Mouse (Mus musculus) MEL (cell line): ENCODE data around the gene Mtss1l. TPM values are rescaled to one million over a fixed set of nuclear protein-coding genes. Genes with fewer than 3 reads are reported as not detected.

Experiments used
- DNase-seq: peaks from one replicate; pipeline ENCODE4 v3.0.0; 2011; ENCODE audit warnings: low read depth, low spot score
- H3K27ac ChIP-seq: 2 replicates; pipeline ENCODE4 v1.5.1; 2012; ENCODE audit warnings: low read depth, mild to moderate bottlenecking, control low read depth, low read length, moderate library complexity; ENCODE audit not compliant: control insufficient read depth
- H3K27me3 ChIP-seq, 2 experiments: fragments of 150-350 bp in 1 of 2; sonication (generic) in 1 of 2; 2 replicates each; pipeline ENCODE4 v1.6.1; 2012; ENCODE audit warnings: low read length in 2 of 2, mild to moderate bottlenecking in 2 of 2, improper control_type of control experiment in 1 of 2, moderate library complexity in 1 of 2; ENCODE audit not compliant: insufficient read depth in 2 of 2, control insufficient read depth in 1 of 2
- H3K36me3 ChIP-seq, 2 experiments: 2 replicates each; pipeline ENCODE4 v1.6.1; 2012 to 2014; ENCODE audit warnings: low read length in 2 of 2, improper control_type of control experiment in 1 of 2, inconsistent platforms in 1 of 2, mild to moderate bottlenecking in 1 of 2; ENCODE audit not compliant: insufficient read depth in 2 of 2, control insufficient read depth in 1 of 2
- H3K4me1 ChIP-seq, 2 experiments: fragments of 150-350 bp in 1 of 2; sonication (generic) in 1 of 2; 2 replicates each; pipeline ENCODE4 v1.6.1; 2012; ENCODE audit warnings: low read length in 2 of 2, improper control_type of control experiment in 1 of 2, mild to moderate bottlenecking in 1 of 2; ENCODE audit not compliant: insufficient read depth in 2 of 2, control insufficient read depth in 1 of 2
- H3K4me3 ChIP-seq, 2 experiments: fragments of 150-350 bp in 1 of 2; sonication (generic) in 1 of 2; 2 replicates each; pipeline ENCODE4 v1.5.1; 2012; ENCODE audit warnings: low read depth in 2 of 2, low read length in 2 of 2, mild to moderate bottlenecking in 2 of 2, moderate library complexity in 2 of 2, control low read depth in 1 of 2, improper control_type of control experiment in 1 of 2; ENCODE audit not compliant: control insufficient read depth in 1 of 2, insufficient read depth in 1 of 2
- H3K79me2 ChIP-seq: 2 replicates; pipeline ENCODE4 v1.6.1; 2012; ENCODE audit warnings: mild to moderate bottlenecking, low read length, moderate library complexity; ENCODE audit not compliant: control insufficient read depth, poor library complexity, insufficient read depth
- H3K9ac ChIP-seq: 2 replicates; pipeline ENCODE4 v1.6.1; 2012; ENCODE audit warnings: low read depth, mild to moderate bottlenecking, control low read depth, low read length, moderate library complexity; ENCODE audit not compliant: control insufficient read depth, poor library complexity, severe bottlenecking
- H3K9me3 ChIP-seq: fragments of 150-350 bp; sonication (generic); replicated peaks from 2 replicates; pipeline ENCODE4 v1.6.1; 2012; ENCODE audit warnings: mild to moderate bottlenecking, low read length, improper control_type of control experiment, moderate library complexity; ENCODE audit not compliant: insufficient read depth
- CHD1 ChIP-seq: IDR thresholded peaks from 2 replicates; pipeline ENCODE4 v1.6.1; 2012; ENCODE audit warnings: low read depth, mild to moderate bottlenecking, inconsistent platforms, low read length, improper control_type of control experiment
- CHD2 ChIP-seq: IDR thresholded peaks from 2 replicates; pipeline ENCODE4 v1.6.1; 2011; ENCODE audit warnings: low read length, improper control_type of control experiment
- E2F4 ChIP-seq: IDR thresholded peaks from 2 replicates; pipeline ENCODE4 v1.6.1; 2011; ENCODE audit warnings: low read depth, low read length, improper control_type of control experiment, borderline replicate concordance
- EP300 ChIP-seq, 2 experiments: IDR thresholded peaks; 2 replicates each; pipeline ENCODE4 v1.6.1; 2011; ENCODE audit warnings: improper control_type of control experiment in 2 of 2, low read length in 2 of 2, low read depth in 1 of 2, mild to moderate bottlenecking in 1 of 2
- GATA1 ChIP-seq: IDR thresholded peaks from 2 replicates; pipeline ENCODE4 v1.6.1; 2011; ENCODE audit warnings: low read depth, low read length, improper control_type of control experiment
- HCFC1 ChIP-seq: IDR thresholded peaks from 2 replicates; pipeline ENCODE4 v1.6.1; 2012; ENCODE audit warnings: low read depth, mild to moderate bottlenecking, inconsistent platforms, low read length, improper control_type of control experiment, moderate library complexity
- JUND ChIP-seq: IDR thresholded peaks from 2 replicates; pipeline ENCODE4 v1.6.1; 2011; ENCODE audit warnings: low read depth, mild to moderate bottlenecking, improper control_type of control experiment, low read length
- MAX ChIP-seq: IDR thresholded peaks from 2 replicates; pipeline ENCODE4 v1.6.1; 2011; ENCODE audit warnings: low read length, improper control_type of control experiment
- MEF2A ChIP-seq: IDR thresholded peaks from 2 replicates; pipeline ENCODE4 v1.6.1; 2014; ENCODE audit warnings: low read depth, mild to moderate bottlenecking, inconsistent platforms, low read length, improper control_type of control experiment; ENCODE audit not compliant: poor library complexity, insufficient replicate concordance, severe bottlenecking; ENCODE audit errors: extremely low read depth
- MYB ChIP-seq: IDR thresholded peaks from 2 replicates; pipeline ENCODE4 v1.6.1; 2011; ENCODE audit warnings: mild to moderate bottlenecking, low read depth, low read length, improper control_type of control experiment
- NRF1 ChIP-seq: IDR thresholded peaks from 2 replicates; pipeline ENCODE4 v1.6.1; 2014; ENCODE audit warnings: low read depth, mild to moderate bottlenecking, inconsistent platforms, low read length, improper control_type of control experiment, moderate library complexity; ENCODE audit not compliant: poor library complexity, insufficient read depth, severe bottlenecking
- RCOR1 ChIP-seq: IDR thresholded peaks from 2 replicates; pipeline ENCODE4 v1.6.1; 2012; ENCODE audit warnings: low read depth, mild to moderate bottlenecking, inconsistent platforms, low read length, improper control_type of control experiment
- SMC3 ChIP-seq: IDR thresholded peaks from 2 replicates; pipeline ENCODE4 v1.6.1; 2011; ENCODE audit warnings: low read depth, low read length, improper control_type of control experiment
- TCF12 ChIP-seq: IDR thresholded peaks from 2 replicates; pipeline ENCODE4 v1.6.1; 2014; ENCODE audit warnings: low read depth, mild to moderate bottlenecking, inconsistent platforms, low read length, improper control_type of control experiment, moderate library complexity
- USF1 ChIP-seq: IDR thresholded peaks from 2 replicates; pipeline ENCODE4 v1.6.1; 2014; ENCODE audit warnings: low read depth, mild to moderate bottlenecking, inconsistent platforms, low read length, improper control_type of control experiment, moderate library complexity
- USF2 ChIP-seq, 2 experiments: IDR thresholded peaks; 2 replicates each; pipeline ENCODE4 v1.6.1; 2011 to 2012; ENCODE audit warnings: improper control_type of control experiment in 2 of 2, low read length in 2 of 2, borderline replicate concordance in 1 of 2, inconsistent platforms in 1 of 2, low read depth in 1 of 2, mild to moderate bottlenecking in 1 of 2; ENCODE audit not compliant: insufficient read depth in 1 of 2
- ZKSCAN1 ChIP-seq: IDR thresholded peaks from 2 replicates; pipeline ENCODE4 v1.6.1; 2012; ENCODE audit warnings: low read depth, mild to moderate bottlenecking, inconsistent platforms, low read length, improper control_type of control experiment, moderate library complexity
- polyA plus RNA-seq, 2 experiments: library from polyadenylated mRNA; stranded (reverse) in 1 of 2; unstranded in 1 of 2; fragments of >175 nt in 1 of 2; fragments of >200 nt in 1 of 2; gene quantifications; 2 replicates each; pipeline versions ENCODE4 v1.2.1 to v1.2.4; 2012; ENCODE audit warnings: low replicate concordance in 2 of 2, low read depth in 1 of 2; ENCODE audit not compliant: insufficient read length in 2 of 2, insufficient read depth in 1 of 2, missing spikeins in 1 of 2
- total RNA-seq: library from RNA; depleted of rRNA; stranded (reverse); fragments of 300-350 nt; gene quantifications from 2 replicates; pipeline ENCODE4 v1.2.3, GENCODE M21; 2012

Mtss1l gene
- total and polyA plus RNA-seq, 3 experiments, result 1.2 to 4.3 TPM; not detected in 1

DNA sequence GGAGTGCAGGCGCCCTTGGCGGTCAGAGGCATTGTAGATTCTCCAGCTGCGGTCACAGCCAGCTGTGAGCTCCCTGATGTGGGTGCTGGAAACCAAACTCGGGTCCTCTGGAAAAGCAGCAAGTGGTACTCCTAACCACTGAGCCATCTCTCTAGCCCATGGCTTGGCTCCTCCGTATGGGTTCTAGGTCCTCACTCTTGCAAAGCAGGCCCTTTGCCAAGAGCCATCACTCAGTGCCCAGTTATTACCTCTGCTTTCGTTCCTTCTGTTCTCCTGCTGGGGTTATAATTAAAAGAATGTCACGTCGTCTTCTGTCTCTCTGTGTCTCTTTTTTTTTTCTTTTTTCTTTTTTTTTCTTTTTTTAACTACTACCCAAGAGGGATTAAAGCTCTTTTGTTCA lies 11.8 kb downstream of the Mtss1l start:
- no peaks in the 10 kb centered on the region for H3K27me3 ChIP-seq
- DNase-seq, result no peak
- TF ChIP-seq JUND (no peak), MYB (no peak), CHD1 (no peak), NRF1 (no peak), EP300 (IDR thresholded peaks at IDR 0.05; ENCODE audit: low read depth in 1 of 2, low read length in 2 of 2) (no peak), SMC3 (no peak), RCOR1 (no peak), CHD2 (no peak), HCFC1 (no peak), USF1 (no peak), USF2 (IDR thresholded peaks at IDR 0.05; ENCODE audit: borderline replicate concordance in 1 of 2, insufficient read depth in 1 of 2, low read depth in 1 of 2, low read length in 2 of 2) (no peak), ZKSCAN1 (no peak), MAX (no peak), GATA1 (no peak)
- H3K4me1 ChIP-seq, result no peaks in the 10 kb centered on the region
- no peaks in the 10 kb centered on the region for H3K36me3 ChIP-seq
- no peak overlapping the region for H3K9ac ChIP-seq
- H3K27ac ChIP-seq, result no peak overlapping the region
- no peaks in the 10 kb centered on the region for H3K79me2 ChIP-seq
- H3K4me3 ChIP-seq, result no peak overlapping the region
- no peaks in the 10 kb centered on the region for H3K9me3 ChIP-seq

DNA sequence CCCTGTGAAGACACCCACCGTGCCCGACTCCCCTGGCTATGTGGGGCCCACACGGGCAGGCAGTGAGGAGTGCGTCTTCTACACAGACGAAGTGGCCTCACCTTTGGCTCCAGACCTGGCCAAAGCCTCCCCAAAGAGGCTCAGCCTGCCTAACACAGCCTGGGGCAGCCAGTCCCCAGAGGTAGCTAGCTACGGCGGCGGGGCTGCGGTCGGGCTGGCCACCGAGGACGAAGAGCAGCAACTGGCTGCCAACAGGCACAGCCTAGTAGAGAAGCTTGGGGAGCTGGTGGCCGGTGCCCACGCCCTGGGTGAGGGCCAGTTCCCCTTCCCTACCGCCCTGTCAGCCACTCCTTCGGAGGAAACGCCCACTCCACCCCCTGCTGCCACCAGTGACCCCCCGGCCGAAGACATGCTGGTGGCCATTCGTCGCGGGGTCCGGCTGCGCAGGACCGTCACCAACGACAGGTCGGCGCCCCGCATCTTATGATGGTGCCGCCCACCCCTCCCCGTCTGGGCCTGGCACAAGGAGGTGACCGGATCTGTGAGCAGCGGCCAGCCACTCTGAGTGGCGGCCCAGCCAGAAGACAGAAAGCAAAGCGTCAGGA lies 17.4 kb downstream of the Mtss1l start:
- Histone ChIP-seq H3K9me3 (no peaks in the 10 kb centered on the region), H3K36me3 (no peaks in the 10 kb centered on the region), H3K4me3 (no peak overlapping the region), H3K79me2 (no peaks in the 10 kb centered on the region), H3K9ac (no peak overlapping the region), H3K27me3 (no peaks in the 10 kb centered on the region), H3K4me1 (no peaks in the 10 kb centered on the region), H3K27ac (no peak overlapping the region)
- no peak for TF ChIP-seq USF2 (IDR thresholded peaks at IDR 0.05; ENCODE audit: borderline replicate concordance in 1 of 2, insufficient read depth in 1 of 2, low read depth in 1 of 2, low read length in 2 of 2)
- TF ChIP-seq MEF2A, result no peak
- no peak for TF ChIP-seq E2F4
- no peak for TF ChIP-seq TCF12
- no peak for DNase-seq
